Mouse (Mus musculus) hindbrain, embryonic 13.5 days (tissue): ENCODE data around the gene Cryzl1. TPM values are rescaled to one million over a fixed set of nuclear protein-coding genes. Genes with fewer than 3 reads are reported as not detected.

Source experiments
- ATAC-seq: fragments of 200-750 bp; cut with Nextera tagmentation; 2 replicates; pipeline ENCODE4 v1.8.0; 2017; ENCODE audit warnings: moderate TSS enrichment; ENCODE audit not compliant: low FRiP score
- H3K27ac ChIP-seq: fragments of 300-500 bp; sonication (generic); 2 replicates; pipeline ENCODE4 v1.5.1; 2015; ENCODE audit warnings: inconsistent platforms, mild to moderate bottlenecking, moderate library complexity
- H3K27me3 ChIP-seq: fragments of 300-500 bp; sonication (generic); 2 replicates; pipeline ENCODE4 v1.6.1; 2015; ENCODE audit warnings: mild to moderate bottlenecking, inconsistent platforms
- H3K36me3 ChIP-seq: fragments of 300-500 bp; sonication (generic); 2 replicates; pipeline ENCODE4 v1.6.1; 2015; ENCODE audit warnings: mild to moderate bottlenecking, inconsistent platforms
- H3K4me1 ChIP-seq: fragments of 300-500 bp; sonication (generic); replicated peaks from 2 replicates; pipeline ENCODE4 v1.6.1; 2015; ENCODE audit warnings: inconsistent platforms
- H3K4me2 ChIP-seq: fragments of 300-500 bp; sonication (generic); 2 replicates; pipeline ENCODE4 v1.6.1; 2015; ENCODE audit warnings: inconsistent platforms, mild to moderate bottlenecking, moderate library complexity
- H3K4me3 ChIP-seq: fragments of 300-500 bp; sonication (generic); 2 replicates; pipeline ENCODE4 v1.5.1; 2015; ENCODE audit warnings: mild to moderate bottlenecking, inconsistent platforms
- H3K9ac ChIP-seq: fragments of 300-500 bp; sonication (generic); 2 replicates; pipeline ENCODE4 v1.6.1; 2015; ENCODE audit warnings: mild to moderate bottlenecking, inconsistent platforms
- H3K9me3 ChIP-seq: fragments of 300-500 bp; sonication (generic); 2 replicates; pipeline ENCODE4 v1.6.1; 2016; ENCODE audit warnings: inconsistent platforms
- WGBS: fragments of 180-500 bp; shearing (Covaris S2); methylation state at CpG from one replicate; pipeline ENCODE4 v1.1.7; 2015; 5-methylcytosine and 5-hydroxymethylcytosine counted together
- polyA plus RNA-seq: library from polyadenylated mRNA; unstranded; fragments of >200 nt; fragmentation: Nextera tagmentation; extraction: Ambion mirVana; gene quantifications from 2 replicates; pipeline ENCODE4 v1.2.1, GENCODE M21; 2015

The Cryzl1 gene
- polyA plus RNA-seq: 95.5 and 97.1 TPM in 2 replicates

DNA sequence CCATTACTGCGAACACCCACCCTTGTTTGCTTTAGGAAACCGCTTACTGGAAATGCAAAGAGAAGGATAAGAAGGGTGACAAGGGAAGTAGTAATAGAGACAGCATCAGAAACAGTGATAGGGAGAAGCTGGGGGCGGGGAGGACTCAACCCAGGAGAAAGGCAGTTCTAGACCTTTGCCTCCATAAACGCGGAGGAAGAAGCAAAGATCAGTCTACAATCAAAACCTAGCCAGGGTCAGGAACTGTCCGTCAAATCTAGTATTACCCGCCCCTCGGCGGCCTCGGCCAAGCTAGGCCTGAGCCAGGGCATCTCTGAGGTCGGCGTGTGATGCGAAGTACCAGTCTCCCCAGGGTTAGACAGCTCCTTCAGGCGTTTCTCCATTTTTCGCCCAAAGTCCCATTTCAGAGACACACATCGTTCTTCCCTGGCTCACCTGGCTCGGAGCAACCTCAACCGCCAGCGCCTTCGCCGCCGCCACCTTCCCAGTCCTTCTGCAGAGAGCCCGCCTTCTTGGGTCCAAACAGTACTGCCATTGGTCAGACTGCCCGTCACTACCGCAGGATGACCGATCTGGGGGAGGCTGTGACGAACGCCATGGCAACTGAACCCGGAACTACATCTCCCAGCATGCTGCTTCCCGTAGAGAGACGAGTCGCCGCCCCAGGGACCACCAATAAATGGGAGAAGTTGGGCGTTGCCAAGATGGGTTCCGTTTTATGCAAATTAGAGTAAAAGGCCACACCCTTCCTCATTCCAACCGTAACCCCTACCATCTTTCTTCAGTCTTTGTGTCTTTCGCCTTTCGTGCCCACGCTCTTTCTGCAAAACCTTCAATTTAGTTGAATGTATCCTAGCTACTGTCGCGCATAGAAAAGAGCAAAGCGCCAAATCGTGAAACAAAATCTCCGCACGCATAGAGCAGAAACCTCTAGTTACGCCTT is at the start of gene Cryzl1:
TSS of gene Cryzl1 (minus strand) at position 853 of the 943 bp plus-strand sequence.
- WGBS: under 1% methylated on average over 46 of the region's 46 CpGs
- Histone ChIP-seq H3K36me3 (peaks cover 5% of the 10 kb centered on the region), H3K4me3 (peak within 1 kb of the TSS; percentile 91), H3K9ac (peak within 1 kb of the TSS; percentile 98), H3K4me1 (peaks cover 48% of the 10 kb centered on the region), H3K4me2 (peak within 1 kb of the TSS; percentile 79), H3K27ac (peak within 1 kb of the TSS; percentile 97), H3K27me3 (no peaks in the 10 kb centered on the region), H3K9me3 (no peaks in the 10 kb centered on the region)
- peak; percentile 95 for ATAC-seq

DNA sequence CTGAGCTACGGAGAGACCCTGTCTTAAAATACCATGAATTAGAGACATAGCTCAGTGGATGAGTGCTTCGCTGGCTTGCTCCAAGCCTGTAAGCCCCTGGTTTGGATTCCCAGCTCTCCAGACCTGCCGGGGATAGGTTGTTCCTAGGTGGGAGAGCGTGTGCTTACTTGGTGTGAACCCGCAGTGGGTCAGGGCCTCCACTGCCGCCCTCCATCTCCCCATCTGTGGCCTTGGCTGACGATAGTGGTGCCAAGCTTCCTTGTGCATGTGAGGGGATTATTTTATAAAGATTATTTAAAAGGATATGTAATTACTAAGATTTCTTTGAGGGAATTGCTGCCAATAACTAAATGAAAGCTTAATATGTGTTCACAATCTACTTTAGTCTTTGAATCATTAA is 43.8 kb upstream of the Cryzl1 start:
- no peaks in the 10 kb centered on the region for H3K27me3 ChIP-seq
- H3K4me1 ChIP-seq: peaks cover 72% of the 10 kb centered on the region
- ATAC-seq: no peak
- H3K9me3 ChIP-seq: no peaks in the 10 kb centered on the region
- no peak overlapping the region for H3K9ac ChIP-seq
- H3K4me2 ChIP-seq: no peak overlapping the region
- no peaks in the 10 kb centered on the region for H3K36me3 ChIP-seq
- WGBS: 72% methylated on average over 7 of the region's 7 CpGs
- H3K27ac ChIP-seq: peak overlapping the region; percentile 91
- H3K4me3 ChIP-seq: no peak overlapping the region

DNA sequence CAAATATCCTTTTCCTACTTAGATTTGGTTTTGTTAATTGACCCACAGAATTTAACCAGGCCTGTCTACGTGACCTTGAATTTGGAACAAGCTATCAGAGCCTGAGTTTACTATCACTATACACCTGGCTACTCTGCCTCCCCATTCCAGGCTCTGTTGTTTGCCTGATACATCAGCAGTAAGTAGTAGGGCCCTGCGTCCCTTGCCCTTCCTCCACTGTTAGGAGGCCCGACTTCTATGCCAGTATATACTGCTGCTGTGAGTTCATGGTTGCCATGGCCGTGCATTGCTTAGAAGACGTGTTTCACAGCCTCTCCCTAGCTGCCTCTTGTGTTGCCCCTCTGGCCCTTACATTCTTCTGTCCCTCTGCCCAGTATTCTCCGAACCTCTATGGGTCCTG is 42.6 kb upstream of the Cryzl1 start:
- H3K9ac ChIP-seq: peak overlapping the region; percentile 56
- peak; percentile 29; the same call in 1 of the 2 replicates for ATAC-seq
- 31% methylated on average over 6 of the region's 6 CpGs for WGBS

DNA sequence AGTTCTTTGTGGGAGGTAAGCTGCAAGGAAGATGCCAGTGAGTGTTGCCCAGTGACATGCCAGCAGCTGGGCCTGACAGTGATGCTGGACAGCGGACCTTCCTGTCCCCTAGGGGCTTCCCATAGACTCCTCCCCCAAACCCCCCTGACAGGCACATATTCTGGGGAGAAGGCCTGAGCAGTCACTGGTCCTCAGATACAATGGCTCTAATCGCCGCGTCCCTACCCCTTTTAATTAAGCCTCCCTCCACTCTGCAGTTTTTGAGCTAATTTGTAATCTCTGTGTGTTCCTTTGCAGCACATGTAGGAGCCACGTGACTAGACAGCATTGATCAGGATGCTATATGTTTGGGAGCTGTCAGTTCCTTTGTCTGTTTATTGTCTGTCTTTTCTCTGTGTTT is 41.9 kb upstream of the Cryzl1 start:
- H3K4me2 ChIP-seq: peak overlapping the region; percentile 26; the same call in 1 of the 2 replicates
- peaks cover 80% of the 10 kb centered on the region for H3K4me1 ChIP-seq
- H3K36me3 ChIP-seq: no peaks in the 10 kb centered on the region
- no peaks in the 10 kb centered on the region for H3K9me3 ChIP-seq
- ATAC-seq: peak; percentile 79
- H3K27me3 ChIP-seq: no peaks in the 10 kb centered on the region
- no peak overlapping the region for H3K4me3 ChIP-seq
- 10% methylated on average over 5 of the region's 5 CpGs for WGBS
- H3K9ac ChIP-seq: peak overlapping the region; percentile 56
- H3K27ac ChIP-seq: peak overlapping the region; percentile 91

More for the DNA sequence above, 42.6 kb upstream of the Cryzl1 start:
- Histone ChIP-seq H3K9me3 (no peaks in the 10 kb centered on the region), H3K4me1 (peaks cover 76% of the 10 kb centered on the region), H3K4me3 (no peak overlapping the region), H3K4me2 (peak overlapping the region; percentile 26; the same call in 1 of the 2 replicates), H3K36me3 (no peaks in the 10 kb centered on the region), H3K27ac (peak overlapping the region; percentile 91), H3K27me3 (no peaks in the 10 kb centered on the region)

DNA sequence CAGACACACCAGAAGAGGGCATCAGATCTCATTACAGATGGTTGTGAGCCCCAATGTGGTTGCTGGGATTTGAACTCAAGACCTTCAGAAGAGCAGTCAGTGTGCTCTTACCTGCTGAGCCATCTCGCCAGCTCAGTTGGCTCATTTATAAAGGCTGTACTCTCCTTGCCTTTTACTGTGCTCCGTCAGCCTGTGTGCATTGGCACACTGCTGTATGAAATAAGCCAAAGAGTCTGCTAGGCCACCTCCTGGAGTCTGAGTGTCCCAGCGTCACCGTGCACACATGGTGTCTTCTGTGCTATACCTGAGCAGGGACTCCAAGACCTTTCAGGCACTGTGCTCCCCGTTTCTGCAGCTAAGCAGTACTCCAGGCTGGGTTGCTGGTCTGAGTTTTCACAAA is 41.1 kb upstream of the Cryzl1 start:
- no peaks in the 10 kb centered on the region for H3K36me3 ChIP-seq
- peak overlapping the region; percentile 91 for H3K27ac ChIP-seq
- WGBS: 56% methylated on average over 5 of the region's 5 CpGs
- no peaks in the 10 kb centered on the region for H3K9me3 ChIP-seq
- no peak overlapping the region for H3K4me3 ChIP-seq
- H3K4me1 ChIP-seq: peaks cover 81% of the 10 kb centered on the region
- H3K27me3 ChIP-seq: no peaks in the 10 kb centered on the region
- ATAC-seq: no peak
- H3K4me2 ChIP-seq: no peak overlapping the region
- 0 out of 2 replicates have a peak overlapping the region, but pooled peaks have one; percentile 49 for H3K9ac ChIP-seq

DNA sequence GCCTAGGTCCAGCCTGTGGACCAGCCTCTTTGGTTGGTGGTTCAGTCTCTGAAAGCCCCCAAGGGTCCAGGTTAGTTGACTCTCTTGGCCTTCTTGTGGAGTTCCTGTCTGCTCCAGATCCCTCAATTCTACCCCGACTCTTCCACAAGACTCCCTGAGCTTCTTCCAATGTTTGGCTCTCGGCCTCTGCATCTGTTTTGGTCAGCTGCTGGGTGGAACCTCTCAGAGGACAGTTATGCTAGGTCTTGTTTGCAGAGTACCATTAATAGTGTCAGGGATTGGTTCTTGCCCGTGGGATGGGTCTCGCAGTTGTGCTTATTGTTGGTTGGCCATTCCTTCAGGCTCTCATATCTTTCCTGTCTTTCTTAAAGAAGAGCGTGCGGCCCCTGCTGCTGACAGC is 39.8 kb upstream of the Cryzl1 start:
- H3K9me3 ChIP-seq: no peaks in the 10 kb centered on the region
- H3K27me3 ChIP-seq: no peaks in the 10 kb centered on the region
- H3K4me1 ChIP-seq: peaks cover 82% of the 10 kb centered on the region
- no peaks in the 10 kb centered on the region for H3K36me3 ChIP-seq
- no peak for ATAC-seq
- no peak overlapping the region for H3K9ac ChIP-seq
- no peak overlapping the region for H3K4me3 ChIP-seq
- H3K27ac ChIP-seq: peak overlapping the region; percentile 30
- no peak overlapping the region for H3K4me2 ChIP-seq
- 91% methylated on average over 6 of the region's 6 CpGs for WGBS

DNA sequence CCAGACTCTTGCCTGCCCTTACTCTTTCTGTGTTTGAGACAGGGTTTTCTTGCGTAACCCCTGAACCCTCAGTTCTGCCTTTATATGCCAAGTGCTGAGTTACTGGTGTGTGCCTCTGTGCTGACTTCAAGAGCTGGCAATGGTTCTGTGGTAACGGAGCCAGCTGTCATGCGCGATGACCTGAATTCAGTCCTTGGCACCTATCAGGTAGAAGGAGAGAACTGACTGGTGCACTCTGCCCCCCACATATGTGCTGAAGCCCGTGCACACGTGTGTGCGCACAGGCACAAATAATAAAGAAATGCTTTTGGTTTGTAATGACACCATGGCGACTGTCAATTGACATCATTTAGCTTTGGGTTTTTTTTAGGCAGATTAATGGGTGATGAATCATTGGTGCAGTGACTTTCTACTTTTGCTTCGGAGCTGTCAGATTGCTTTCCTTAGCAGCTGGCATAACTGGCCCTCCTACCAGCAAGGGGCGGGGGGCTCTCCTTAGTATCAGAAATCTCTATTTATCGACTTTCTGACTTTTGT is 38.5 kb upstream of the Cryzl1 start:
- H3K27ac ChIP-seq: no peak overlapping the region; the same call in 1 of the 2 replicates
- WGBS: 71% methylated on average over 11 of the region's 11 CpGs
- H3K27me3 ChIP-seq: no peaks in the 10 kb centered on the region
- no peaks in the 10 kb centered on the region for H3K36me3 ChIP-seq
- no peaks in the 10 kb centered on the region for H3K9me3 ChIP-seq
- H3K4me1 ChIP-seq: peaks cover 89% of the 10 kb centered on the region
- H3K4me2 ChIP-seq: no peak overlapping the region
- ATAC-seq: no peak
- no peak overlapping the region for H3K9ac ChIP-seq
- no peak overlapping the region for H3K4me3 ChIP-seq

DNA sequence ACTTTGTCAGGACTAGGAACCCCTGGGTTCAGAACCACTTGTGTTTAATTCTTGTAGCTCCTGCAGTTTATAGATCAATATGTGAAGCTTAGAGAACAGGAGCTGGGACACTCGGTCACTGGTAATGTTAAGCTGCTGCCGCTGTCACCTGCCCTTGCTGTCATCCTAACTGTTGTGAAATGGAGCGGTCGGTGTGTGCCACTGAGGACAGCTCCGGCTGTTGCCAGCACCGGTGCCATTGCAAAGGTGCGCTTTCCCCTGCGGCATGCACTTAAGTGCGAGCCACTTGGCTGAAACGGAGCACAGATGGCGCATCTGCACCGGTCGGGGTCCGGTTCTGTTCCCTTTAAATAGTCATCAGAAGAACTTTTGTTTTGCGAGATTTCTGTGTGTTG is 37.0 kb upstream of the Cryzl1 start:
- WGBS: 80% methylated on average over 15 of the region's 15 CpGs
- ATAC-seq: no peak

DNA sequence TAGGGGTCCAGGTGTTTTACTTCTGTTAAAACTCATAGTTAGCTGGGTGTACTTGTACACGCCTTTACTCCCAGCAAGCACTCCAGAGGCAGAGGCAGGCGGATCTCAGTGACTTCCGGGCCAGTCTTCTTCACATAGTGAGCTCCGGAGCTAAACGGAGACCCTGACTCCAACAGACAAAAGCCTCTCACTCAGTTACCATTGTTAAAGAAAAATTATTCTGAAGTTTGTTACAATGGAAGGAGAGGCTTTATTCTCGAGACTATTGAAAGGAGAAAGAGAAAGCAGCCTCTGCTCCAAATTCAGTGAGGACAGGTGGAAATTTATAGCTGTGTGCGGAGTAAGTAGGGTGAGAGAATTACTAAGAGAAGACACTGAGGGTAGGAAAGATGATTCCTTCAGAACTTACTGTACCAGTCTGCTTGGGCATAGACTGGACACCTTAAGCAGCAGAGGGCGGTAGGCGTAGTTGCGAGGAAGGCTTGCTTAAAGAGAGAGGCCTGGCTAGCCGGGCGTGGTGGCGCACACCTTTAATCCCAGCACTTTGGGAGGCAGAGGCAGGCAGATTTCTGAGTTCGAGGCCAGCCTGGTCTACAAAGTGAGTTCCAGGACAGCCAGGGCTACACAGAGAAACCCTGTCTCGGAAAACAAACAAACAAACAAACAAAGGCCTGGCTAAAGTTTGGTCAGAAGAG is 36.5 kb upstream of the Cryzl1 start:
- H3K36me3 ChIP-seq: no peaks in the 10 kb centered on the region
- H3K4me1 ChIP-seq: peaks cover 88% of the 10 kb centered on the region
- H3K4me3 ChIP-seq: no peak overlapping the region
- H3K4me2 ChIP-seq: no peak overlapping the region
- ATAC-seq: no peak
- H3K27ac ChIP-seq: peak overlapping the region; percentile 18; the same call in 1 of the 2 replicates
- no peaks in the 10 kb centered on the region for H3K9me3 ChIP-seq
- no peak overlapping the region for H3K9ac ChIP-seq
- 77% methylated on average over 15 of the region's 15 CpGs for WGBS
- no peaks in the 10 kb centered on the region for H3K27me3 ChIP-seq

More for the DNA sequence above, 37.0 kb upstream of the Cryzl1 start:
- H3K27ac ChIP-seq: no peak overlapping the region
- no peaks in the 10 kb centered on the region for H3K36me3 ChIP-seq
- no peak overlapping the region for H3K4me2 ChIP-seq
- no peaks in the 10 kb centered on the region for H3K27me3 ChIP-seq
- no peak overlapping the region for H3K4me3 ChIP-seq
- H3K9me3 ChIP-seq: no peaks in the 10 kb centered on the region
- peaks cover 88% of the 10 kb centered on the region for H3K4me1 ChIP-seq
- no peak overlapping the region for H3K9ac ChIP-seq

DNA sequence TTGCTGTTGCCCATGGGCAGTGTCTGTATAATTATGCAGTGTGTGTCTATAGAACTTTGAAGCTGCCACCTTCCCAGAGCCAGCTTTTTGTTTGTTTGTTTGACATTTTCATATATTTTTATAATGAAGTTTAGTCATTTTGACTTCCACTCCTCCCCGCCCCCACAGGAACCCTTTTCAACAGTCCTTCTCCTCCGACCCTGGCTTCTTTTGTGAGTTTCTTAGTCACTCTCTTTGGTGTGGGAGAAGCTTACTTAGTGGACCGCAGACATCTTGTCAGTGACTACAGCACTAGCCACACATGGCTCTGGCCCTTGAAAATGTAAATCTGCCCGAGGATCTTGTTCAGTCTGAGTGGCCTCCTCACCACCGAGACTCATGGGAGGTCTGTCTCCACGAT is 35.6 kb upstream of the Cryzl1 start:
- 70% methylated on average over 6 of the region's 6 CpGs for WGBS
- Histone ChIP-seq H3K4me2 (no peak overlapping the region), H3K36me3 (no peaks in the 10 kb centered on the region), H3K9me3 (no peaks in the 10 kb centered on the region), H3K4me3 (no peak overlapping the region), H3K9ac (no peak overlapping the region; the same call in 1 of the 2 replicates), H3K4me1 (peaks cover 85% of the 10 kb centered on the region), H3K27ac (peak overlapping the region; percentile 48), H3K27me3 (no peaks in the 10 kb centered on the region)
- no peak for ATAC-seq

DNA sequence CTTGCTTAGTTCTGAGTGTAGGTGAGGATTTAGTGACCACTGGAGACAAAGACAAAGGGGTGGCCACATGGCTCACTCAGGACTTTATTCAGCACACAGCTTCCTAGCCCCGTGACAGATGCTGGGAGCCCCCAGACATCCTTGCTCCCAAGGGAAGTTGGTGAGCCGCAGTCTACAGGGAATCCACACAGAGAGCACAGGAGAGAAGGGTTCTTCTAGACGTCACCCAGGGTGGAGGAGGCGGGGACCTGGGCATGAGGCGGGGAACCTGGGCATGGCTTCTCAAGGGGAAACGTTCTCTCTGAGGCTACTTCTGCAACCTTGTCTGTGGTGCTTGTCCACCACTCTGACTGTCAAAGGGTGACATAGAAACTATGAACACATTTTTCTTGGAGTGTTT is 35.2 kb upstream of the Cryzl1 start:
- Histone ChIP-seq H3K4me3 (no peak overlapping the region), H3K36me3 (no peaks in the 10 kb centered on the region), H3K4me2 (no peak overlapping the region), H3K27me3 (no peaks in the 10 kb centered on the region), H3K9ac (no peak overlapping the region), H3K4me1 (peaks cover 85% of the 10 kb centered on the region), H3K27ac (peak overlapping the region; percentile 48; the same call in 1 of the 2 replicates), H3K9me3 (no peaks in the 10 kb centered on the region)
- WGBS: 44% methylated on average over 6 of the region's 6 CpGs
- no peak for ATAC-seq

DNA sequence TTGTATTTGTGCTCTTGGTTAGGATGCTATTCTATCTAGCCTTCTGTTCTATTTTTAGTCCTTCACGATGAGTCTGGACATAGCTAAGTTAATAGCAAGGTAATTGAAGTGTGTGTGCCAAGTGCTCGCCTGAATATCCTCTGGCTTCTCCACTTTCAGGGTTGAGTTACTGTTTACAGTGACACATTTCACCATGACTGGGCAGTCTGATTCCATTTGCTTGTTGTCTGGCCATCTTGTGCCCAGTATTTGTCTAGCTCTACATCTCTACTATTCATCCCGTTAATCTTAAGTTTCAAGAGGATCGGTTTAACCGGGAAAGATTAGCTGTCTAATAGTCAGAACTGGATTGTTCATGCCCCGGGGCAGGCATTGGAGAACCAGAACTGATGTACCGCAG is 33.7 kb upstream of the Cryzl1 start:
- H3K36me3 ChIP-seq: no peaks in the 10 kb centered on the region
- no peak overlapping the region for H3K4me2 ChIP-seq
- peaks cover 77% of the 10 kb centered on the region for H3K4me1 ChIP-seq
- H3K9ac ChIP-seq: no peak overlapping the region
- no peak for ATAC-seq
- H3K4me3 ChIP-seq: no peak overlapping the region
- WGBS: 69% methylated on average over 7 of the region's 7 CpGs
- peak overlapping the region; percentile 36; the same call in 1 of the 2 replicates for H3K27ac ChIP-seq
- no peaks in the 10 kb centered on the region for H3K27me3 ChIP-seq
- H3K9me3 ChIP-seq: no peaks in the 10 kb centered on the region
